Mouse (Mus musculus) retina, embryonic 14.5 days (tissue): ENCODE results near the gene Rhoa.
"Not testable (repeated sequence)": the region's sequence is repeated elsewhere in the genome, so short reads cannot be mapped to it uniquely, and the experiment has no call there.

Source experiments
- DNase-seq: peaks from one replicate; pipeline ENCODE4 v3.0.0-alpha.2; 2015; ENCODE audit warnings: low spot score

The Rhoa gene

GRCm38 (mm10) chr9:108305629-108306520 lies at the start of gene Rhoa, which contains the start of gene Tcta:
Gene Rhoa (plus strand): TSS chr9:108306129.
Gene Tcta (minus strand): TSS chr9:108306160.
- peak; percentile 99 for DNase-seq

- no peak for DNase-seq
Measured at GRCm38 (mm10) chr9:108260526-108260925, 45.4 kb upstream of the Rhoa start.

GRCm38 (mm10) chr9:108261865-108262264 lies 44.1 kb upstream of the Rhoa start:
- DNase-seq = no peak

GRCm38 (mm10) chr9:108262494-108263049 lies 43.4 kb upstream of the Rhoa start:
- peak; percentile 17 for DNase-seq

GRCm38 (mm10) chr9:108263131-108263681 lies 42.7 kb upstream of the Rhoa start:
- no peak for DNase-seq

- peak; percentile 98 for DNase-seq
Measured at GRCm38 (mm10) chr9:108263690-108264190, 42.2 kb upstream of the Rhoa start, which contains the start of gene Dag1. Gene Dag1 (minus strand): TSS chr9:108263958.

GRCm38 (mm10) chr9:108264191-108264921 lies 41.6 kb upstream of the Rhoa start:
- DNase-seq = no peak

GRCm38 (mm10) chr9:108266261-108266935 lies 39.5 kb upstream of the Rhoa start:
- DNase-seq = no peak

GRCm38 (mm10) chr9:108267691-108268090 lies 38.2 kb upstream of the Rhoa start:
- DNase-seq = no peak

GRCm38 (mm10) chr9:108268701-108269100 lies 37.2 kb upstream of the Rhoa start:
- DNase-seq = not testable (repeated sequence)

- DNase-seq = no peak
Measured at GRCm38 (mm10) chr9:108271941-108272340, 34.0 kb upstream of the Rhoa start.

- DNase-seq = no peak
Measured at GRCm38 (mm10) chr9:108272691-108273090, 33.2 kb upstream of the Rhoa start.

- no peak for DNase-seq
Measured at GRCm38 (mm10) chr9:108273485-108273884, 32.4 kb upstream of the Rhoa start.

GRCm38 (mm10) chr9:108274476-108275330 lies 31.2 kb upstream of the Rhoa start:
- DNase-seq = no peak

- no peak for DNase-seq
Measured at GRCm38 (mm10) chr9:108275331-108275659, 30.6 kb upstream of the Rhoa start.

- DNase-seq = peak; percentile 48
Measured at GRCm38 (mm10) chr9:108278697-108279450, 27.1 kb upstream of the Rhoa start.

- no peak for DNase-seq
Measured at GRCm38 (mm10) chr9:108280071-108280828, 25.7 kb upstream of the Rhoa start.

GRCm38 (mm10) chr9:108284410-108284809 lies 21.5 kb upstream of the Rhoa start:
- DNase-seq = peak; percentile 89
